In the genomic region with DNA sequence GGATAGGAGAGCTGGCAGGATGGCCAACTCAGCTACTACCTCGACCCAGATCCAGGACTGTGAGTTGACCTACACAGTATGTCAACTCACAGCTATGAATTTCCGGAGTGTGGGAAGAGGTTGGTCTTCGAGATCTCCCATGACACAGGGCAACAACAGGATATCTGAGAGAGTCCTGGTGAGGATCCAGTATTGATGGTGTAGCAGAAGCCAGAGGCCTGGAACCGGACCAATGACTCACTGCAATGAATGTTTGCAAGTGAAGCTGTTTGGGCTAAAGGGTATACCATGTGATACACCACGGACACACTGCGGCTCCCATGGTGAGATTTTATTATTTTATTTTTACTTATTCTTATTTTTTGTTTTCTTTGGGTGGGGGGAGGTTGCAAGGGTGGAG, we compare ENCODE assay signal across 21 mouse cellular contexts. TPM values are rescaled to one million over a fixed set of nuclear protein-coding genes. Genes with fewer than 3 reads are reported as not detected.
"Had no signal": no experiment of that assay in that cellular context is flagged by ENCODE, and none has a peak within 500 bp of the region (broad histone marks: within the 10 kb centered on the region; RNA-seq: fewer than 3 reads in every experiment).

No protein-coding gene starts in this region.

- H3K4me1 ChIP-seq: liver, embryonic 13.5 days; stomach, embryonic 15.5 days had no signal

- H3K27ac ChIP-seq: liver, embryonic 13.5 days; stomach, embryonic 15.5 days had no signal

- H3K9me3 ChIP-seq: liver, embryonic 13.5 days; stomach, embryonic 15.5 days had no signal

- H3K4me2 ChIP-seq: liver, embryonic 13.5 days; midbrain, embryonic 11.5 days; stomach, embryonic 15.5 days had no signal

- H3K4me3 ChIP-seq: liver, embryonic 13.5 days; stomach, embryonic 15.5 days had no signal

- H3K36me3 ChIP-seq: liver, embryonic 13.5 days; stomach, embryonic 15.5 days had no signal

- DNase-seq: kidney, postnatal 14 days; kidney, postnatal 4 days; liver, embryonic 13.5 days; lung, adult 2 months; lung, postnatal 14 days; lung, postnatal 4 days; right cerebral cortex, postnatal 25 days; spleen, adult 18-20 months; thymus, postnatal 25 days had no signal

- H3K9ac ChIP-seq: liver, embryonic 13.5 days; stomach, embryonic 15.5 days had no signal

- H3K27me3 ChIP-seq: liver, embryonic 13.5 days; stomach, embryonic 15.5 days had no signal

RNA-seq across cellular contexts. Expression of a gene that starts 15.6 kb away (rescaled TPM):
- polyA plus RNA-seq: kidney, embryonic 16.5 days; limb, embryonic 11.5 days; limb, embryonic 14.5 days; liver, adult 2 months; liver, embryonic 13.5 days; liver, embryonic 16.5 days; lung, adult 2 months; lung, embryonic 16.5 days; midbrain, embryonic 11.5 days; midbrain, embryonic 14.5 days; midbrain, postnatal 0 days; neural tube, embryonic 11.5 days; stomach, embryonic 15.5 days; thymus, postnatal 0 days had no signal
